Mouse (Mus musculus): ENCODE results near the gene Agpat2. TPM values are rescaled to one million over a fixed set of nuclear protein-coding genes. Genes with fewer than 3 reads are reported as not detected.

The Agpat2 gene
- total and polyA plus RNA-seq, 3 experiments, result 22.3 to 42.4 TPM; not detected in 1

DNA sequence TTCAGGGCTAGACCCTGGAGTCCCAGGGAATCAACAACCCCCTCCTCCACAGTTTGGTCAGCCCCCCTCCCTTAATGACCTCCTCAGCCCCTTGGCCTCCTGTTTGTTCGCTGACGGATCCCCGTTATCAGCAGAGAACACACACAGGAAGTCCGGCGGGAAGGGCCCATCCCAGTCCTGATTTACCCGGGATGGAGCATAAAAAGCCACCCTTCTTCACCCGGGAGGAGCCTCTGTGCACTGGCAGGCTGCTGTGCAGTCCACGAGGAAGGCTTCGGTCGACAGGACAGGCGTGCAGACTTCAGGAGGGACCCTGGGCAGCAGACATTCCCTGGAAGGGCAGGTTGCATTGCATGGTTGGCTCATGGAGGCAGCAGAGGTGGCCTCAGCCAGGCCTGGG is 20.6 kb downstream of the Agpat2 start (continued):
- TF ChIP-seq GATA1 (IDR thresholded peaks at IDR 0.05; ENCODE audit: low read depth, low read length), result 0 out of 2 replicates have a peak, but pooled peaks have one; percentile 10

DNA sequence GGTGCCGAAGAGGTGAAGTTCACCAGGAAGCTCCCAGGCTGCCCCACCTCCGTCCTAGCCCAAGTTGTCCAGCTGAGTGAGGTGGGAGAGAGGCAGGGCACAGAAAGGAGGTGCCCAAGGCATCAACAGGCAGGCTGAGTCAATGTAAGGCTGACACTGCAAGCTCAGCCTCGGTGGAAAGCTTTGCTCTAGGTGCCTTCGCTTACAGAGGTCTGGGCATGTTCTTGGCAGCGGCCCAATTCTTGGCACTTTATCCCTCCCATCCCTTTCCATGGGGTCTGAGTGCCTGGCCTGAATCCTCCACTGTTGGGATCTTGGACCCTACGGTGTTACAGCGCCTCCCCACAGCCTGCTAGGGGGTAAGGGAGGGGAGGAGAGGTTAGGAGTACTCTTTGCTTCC is 21.5 kb downstream of the Agpat2 start:
- Histone ChIP-seq H3K4me1 (ENCODE audit: control insufficient read depth in 1 of 2, insufficient read depth in 2 of 2, low read length in 2 of 2) (peaks cover 4 to 27% of the 10 kb centered on the region in 2 experiments; a peak in 3 of 4 replicates), H3K79me2 (ENCODE audit: control insufficient read depth, insufficient read depth, low read length, poor library complexity) (no peaks in the 10 kb centered on the region; the same call in 1 of the 2 replicates)

DNA sequence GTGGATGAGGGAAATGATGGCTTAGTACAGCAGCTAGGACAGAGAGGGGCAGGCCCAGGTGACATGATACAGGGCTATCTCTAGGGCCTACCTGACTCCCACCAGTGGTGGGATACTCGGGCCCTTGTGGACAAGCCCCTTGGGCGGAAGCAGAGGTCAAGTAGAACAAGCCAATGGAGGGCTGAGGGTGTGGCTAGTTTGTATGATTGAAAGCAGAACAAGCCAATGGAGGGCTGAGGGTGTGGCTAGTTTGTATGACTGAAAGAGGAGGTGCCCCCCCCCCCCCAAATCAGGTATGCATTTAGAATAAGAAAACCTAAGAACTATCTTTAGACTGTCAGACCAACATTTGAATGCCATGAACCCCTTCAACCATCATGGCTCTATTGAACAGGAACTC is 22.0 kb downstream of the Agpat2 start:
- H3K27me3 ChIP-seq (ENCODE audit: control insufficient read depth in 1 of 2, insufficient read depth in 2 of 2, low read length in 2 of 2), result no peaks in the 10 kb centered on the region
- TF ChIP-seq UBTF (IDR thresholded peaks at IDR 0.05; ENCODE audit: borderline replicate concordance, insufficient read depth, low read depth, low read length) (no peak), CTCF (IDR thresholded peaks at IDR 0.05 in 2 of 3, conservative IDR thresholded peaks at IDR 0.05 in 1 of 3; ENCODE audit: control insufficient read depth in 1 of 3, insufficient read depth in 1 of 3, low read depth in 2 of 3, low read length in 3 of 3, poor library complexity in 1 of 3, severe bottlenecking in 1 of 3) (no peak), MAZ (IDR thresholded peaks at IDR 0.05; ENCODE audit: low read depth, low read length) (no peak), RCOR1 (IDR thresholded peaks at IDR 0.05; ENCODE audit: low read depth, low read length) (no peak), CHD2 (IDR thresholded peaks at IDR 0.05; ENCODE audit: low read length) (peak; percentile 29; the same call in 1 of the 2 replicates)
- peak overlapping the region; percentile 39 to 52; a peak in 3 of 4 replicates for H3K4me3 ChIP-seq (ENCODE audit: control insufficient read depth in 1 of 2, insufficient read depth in 1 of 2, low read depth in 2 of 2, low read length in 2 of 2)
- peaks cover 0 to 6% of the 10 kb centered on the region in 2 experiments; a peak in 2 of 4 replicates for H3K36me3 ChIP-seq (ENCODE audit: control insufficient read depth in 1 of 2, insufficient read depth in 2 of 2, low read length in 2 of 2)
- no peaks in the 10 kb centered on the region for H3K9me3 ChIP-seq (replicated peaks; ENCODE audit: insufficient read depth, low read length)
- DNase-seq (ENCODE audit: low read depth, low spot score), result peak; percentile 63
- H3K4me1 ChIP-seq (ENCODE audit: control insufficient read depth in 1 of 2, insufficient read depth in 2 of 2, low read length in 2 of 2), result peaks cover 4 to 26% of the 10 kb centered on the region in 2 experiments; a peak in 3 of 4 replicates
- no peaks in the 10 kb centered on the region; the same call in 1 of the 2 replicates for H3K79me2 ChIP-seq (ENCODE audit: control insufficient read depth, insufficient read depth, low read length, poor library complexity)
- no peak overlapping the region for H3K27ac ChIP-seq (ENCODE audit: control insufficient read depth, low read depth, low read length)
- H3K9ac ChIP-seq (ENCODE audit: control insufficient read depth, low read depth, low read length, poor library complexity, severe bottlenecking), result peak overlapping the region; percentile 15; the same call in 1 of the 2 replicates

More for the DNA sequence above, 21.5 kb downstream of the Agpat2 start:
- TF ChIP-seq NRF1 (IDR thresholded peaks at IDR 0.05; ENCODE audit: insufficient read depth, low read depth, low read length, poor library complexity, severe bottlenecking) (no peak), MAZ (IDR thresholded peaks at IDR 0.05; ENCODE audit: low read depth, low read length) (no peak), TCF12 (IDR thresholded peaks at IDR 0.05; ENCODE audit: low read depth, low read length) (no peak), UBTF (IDR thresholded peaks at IDR 0.05; ENCODE audit: borderline replicate concordance, insufficient read depth, low read depth, low read length) (no peak)
- Histone ChIP-seq H3K27me3 (ENCODE audit: control insufficient read depth in 1 of 2, insufficient read depth in 2 of 2, low read length in 2 of 2) (no peaks in the 10 kb centered on the region), H3K9ac (ENCODE audit: control insufficient read depth, low read depth, low read length, poor library complexity, severe bottlenecking) (no peak overlapping the region), H3K36me3 (ENCODE audit: control insufficient read depth in 1 of 2, insufficient read depth in 2 of 2, low read length in 2 of 2) (peaks cover 0 to 12% of the 10 kb centered on the region in 2 experiments; a peak in 2 of 4 replicates), H3K9me3 (replicated peaks; ENCODE audit: insufficient read depth, low read length) (no peaks in the 10 kb centered on the region), H3K4me3 (ENCODE audit: control insufficient read depth in 1 of 2, insufficient read depth in 1 of 2, low read depth in 2 of 2, low read length in 2 of 2) (no peak overlapping the region), H3K27ac (ENCODE audit: control insufficient read depth, low read depth, low read length) (no peak overlapping the region)
- DNase-seq (ENCODE audit: low read depth, low spot score), result no peak

DNA sequence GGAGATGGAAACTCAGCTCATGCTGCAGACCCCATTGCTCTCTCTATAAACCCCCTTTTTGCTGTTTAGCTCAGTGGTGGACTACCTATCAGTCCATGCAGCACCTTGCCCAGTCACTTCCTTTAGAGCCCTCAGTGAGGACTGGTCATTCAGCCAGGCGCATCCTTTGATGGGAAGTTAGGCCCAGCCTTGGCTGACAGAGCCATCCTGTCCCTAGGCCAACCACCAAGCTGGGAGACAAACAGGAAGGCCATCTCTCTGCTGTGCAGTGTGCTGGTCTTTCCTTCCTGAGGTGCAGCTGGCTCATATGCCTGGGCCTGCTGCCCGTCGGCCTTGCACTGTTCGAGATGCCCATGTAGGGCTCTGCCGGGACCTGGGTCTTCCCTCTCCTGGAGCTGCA is 23.5 kb downstream of the Agpat2 start:
- no peaks in the 10 kb centered on the region for H3K27me3 ChIP-seq (ENCODE audit: control insufficient read depth in 1 of 2, insufficient read depth in 2 of 2, low read length in 2 of 2)
- peaks cover 9 to 36% of the 10 kb centered on the region in 2 experiments for H3K4me1 ChIP-seq (ENCODE audit: control insufficient read depth in 1 of 2, insufficient read depth in 2 of 2, low read length in 2 of 2)
- no peak overlapping the region for H3K27ac ChIP-seq (ENCODE audit: control insufficient read depth, low read depth, low read length)
- H3K9ac ChIP-seq (ENCODE audit: control insufficient read depth, low read depth, low read length, poor library complexity, severe bottlenecking), result no peak overlapping the region
- H3K79me2 ChIP-seq (ENCODE audit: control insufficient read depth, insufficient read depth, low read length, poor library complexity), result no peaks in the 10 kb centered on the region; the same call in 1 of the 2 replicates
- TF ChIP-seq TCF12 (IDR thresholded peaks at IDR 0.05; ENCODE audit: low read depth, low read length) (no peak), EP300 (IDR thresholded peaks at IDR 0.05; ENCODE audit: low read depth in 1 of 2, low read length in 2 of 2) (no peak), MYC (IDR thresholded peaks at IDR 0.05; ENCODE audit: low read depth, low read length) (no peak), ELF1 (IDR thresholded peaks at IDR 0.05; ENCODE audit: low read depth, low read length) (no peak), TBP (IDR thresholded peaks at IDR 0.05; ENCODE audit: low read depth, low read length) (no peak), USF1 (IDR thresholded peaks at IDR 0.05; ENCODE audit: low read depth, low read length) (no peak), GABPA (IDR thresholded peaks at IDR 0.05; ENCODE audit: low read depth, low read length) (no peak), GATA1 (IDR thresholded peaks at IDR 0.05; ENCODE audit: low read depth, low read length) (no peak), NELFE (IDR thresholded peaks at IDR 0.05; ENCODE audit: low read depth, low read length) (no peak), POLR2A (IDR thresholded peaks at IDR 0.05; ENCODE audit: control insufficient read depth in 1 of 2, insufficient read depth in 1 of 2, low read depth in 1 of 2, low read length in 2 of 2, poor library complexity in 1 of 2) (no peak), POLR2AphosphoS5 (IDR thresholded peaks at IDR 0.05; ENCODE audit: borderline replicate concordance, low read depth, low read length) (no peak)
- no peaks in the 10 kb centered on the region for H3K9me3 ChIP-seq (replicated peaks; ENCODE audit: insufficient read depth, low read length)
- H3K36me3 ChIP-seq (ENCODE audit: control insufficient read depth in 1 of 2, insufficient read depth in 2 of 2, low read length in 2 of 2), result peaks cover 0 to 13% of the 10 kb centered on the region in 2 experiments; a peak in 2 of 4 replicates
- DNase-seq (ENCODE audit: low read depth, low spot score), result no peak
- H3K4me3 ChIP-seq (ENCODE audit: control insufficient read depth in 1 of 2, insufficient read depth in 1 of 2, low read depth in 2 of 2, low read length in 2 of 2), result no peak overlapping the region

Data from MEL (cell line).